Mouse (Mus musculus) spleen, adult 18-20 months (tissue): ENCODE data around the gene P2rx2.

Experiments used
- DNase-seq, 2 experiments: peaks; one replicate each; pipeline ENCODE4 v3.0.0; 2022; ENCODE audit warnings: mixed read lengths in 2 of 2

P2rx2 gene

GRCm38 (mm10) chr5:110342648-110343284 is at the start of gene P2rx2:
Gene P2rx2 (minus strand): TSS chr5:110343212.
- peak in 1 of 2 experiments; percentile 4 for DNase-seq

- DNase-seq, result no peak
Observed at GRCm38 (mm10) chr5:110392727-110393126, 49.7 kb upstream of the P2rx2 start.

- DNase-seq, result no peak
Observed at GRCm38 (mm10) chr5:110390631-110391030, 47.6 kb upstream of the P2rx2 start.

- DNase-seq, result no peak
Observed at GRCm38 (mm10) chr5:110387332-110387731, 44.3 kb upstream of the P2rx2 start.

- DNase-seq, result peak in 1 of 2 experiments; percentile 50
Observed at GRCm38 (mm10) chr5:110386371-110387330, 43.6 kb upstream of the P2rx2 start.

GRCm38 (mm10) chr5:110385263-110385662 is 42.3 kb upstream of the P2rx2 start:
- DNase-seq, result no peak

GRCm38 (mm10) chr5:110384491-110384890 is 41.5 kb upstream of the P2rx2 start:
- no peak for DNase-seq

GRCm38 (mm10) chr5:110379823-110380222 is 36.8 kb upstream of the P2rx2 start:
- no peak for DNase-seq

GRCm38 (mm10) chr5:110379086-110379485 is 36.1 kb upstream of the P2rx2 start:
- no peak for DNase-seq

- no peak for DNase-seq
Observed at GRCm38 (mm10) chr5:110378181-110378583, 35.2 kb upstream of the P2rx2 start.

- DNase-seq, result peak; percentile 39 to 67
Observed at GRCm38 (mm10) chr5:110376802-110377433, 33.9 kb upstream of the P2rx2 start.

GRCm38 (mm10) chr5:110363822-110364545 is 21.0 kb upstream of the P2rx2 start:
- DNase-seq, result no peak

GRCm38 (mm10) chr5:110363179-110363821 is 20.3 kb upstream of the P2rx2 start:
- DNase-seq, result peak in 1 of 2 experiments; percentile 58

- no peak for DNase-seq
Observed at GRCm38 (mm10) chr5:110362813-110363178, 19.8 kb upstream of the P2rx2 start.

GRCm38 (mm10) chr5:110361465-110361864 is 18.5 kb upstream of the P2rx2 start:
- no peak for DNase-seq

- peak; percentile 40 to 75 for DNase-seq
Observed at GRCm38 (mm10) chr5:110357531-110358179, 14.6 kb upstream of the P2rx2 start.

- DNase-seq, result peak in 1 of 2 experiments; percentile 42
Observed at GRCm38 (mm10) chr5:110354716-110355115, 11.7 kb upstream of the P2rx2 start.

GRCm38 (mm10) chr5:110347006-110347405 is 4.0 kb upstream of the P2rx2 start:
- DNase-seq, result no peak

- DNase-seq, result no peak
Observed at GRCm38 (mm10) chr5:110345553-110345952, 2.5 kb upstream of the P2rx2 start.

GRCm38 (mm10) chr5:110344524-110344923 is 1.5 kb upstream of the P2rx2 start, which contains the start of gene Lrcol1:
Gene Lrcol1 (plus strand): TSS chr5:110344730.
- DNase-seq, result no peak

GRCm38 (mm10) chr5:110338792-110339191 is 4.2 kb downstream of the P2rx2 start:
- DNase-seq, result no peak

GRCm38 (mm10) chr5:110330508-110330907 is 12.5 kb downstream of the P2rx2 start:
- no peak for DNase-seq
